Mouse (Mus musculus) layer of hippocampus, postnatal 10 days (tissue): ENCODE results near the gene Smim6. TPM values are rescaled to one million over a fixed set of nuclear protein-coding genes. Genes with fewer than 3 reads are reported as not detected.

ENCODE experiments used
- DNase-seq, 2 experiments: peaks; one replicate each; pipeline ENCODE4 v3.0.0; 2021; ENCODE audit warnings: low spot score in 2 of 2
- total RNA-seq, 2 experiments: library from RNA; stranded (reverse); gene quantifications; 2 replicates each; pipeline ENCODE4 v1.2.3; 2021

The Smim6 gene
- total RNA-seq, 2 experiments from 2014 or later = not detected

GRCm38 (mm10) chr11:115933108-115933746, 21.4 kb downstream of the Smim6 start, which contains the start of the genes Sap30bp and Recql5:
Sap30bp (plus strand) TSS chr11:115933282.
Recql5 (minus strand) TSS chr11:115933477.
- DNase-seq = peak; percentile 97 to 98

GRCm38 (mm10) chr11:115933747-115934110, 21.9 kb downstream of the Smim6 start:
- DNase-seq = no peak

- peak; percentile 73 to 75 for DNase-seq
Observed at GRCm38 (mm10) chr11:115939690-115940329, 28.0 kb downstream of the Smim6 start.

- no peak for DNase-seq
Observed at GRCm38 (mm10) chr11:115941980-115942379, 30.2 kb downstream of the Smim6 start.

GRCm38 (mm10) chr11:115945247-115945646, 33.4 kb downstream of the Smim6 start:
- DNase-seq = no peak

GRCm38 (mm10) chr11:115946221-115946828, 34.5 kb downstream of the Smim6 start:
- no peak for DNase-seq

- DNase-seq = no peak
Observed at GRCm38 (mm10) chr11:115948316-115948715, 36.5 kb downstream of the Smim6 start.

GRCm38 (mm10) chr11:115950719-115951118, 38.9 kb downstream of the Smim6 start:
- DNase-seq = no peak

GRCm38 (mm10) chr11:115954712-115955111, 42.9 kb downstream of the Smim6 start:
- no peak for DNase-seq

- no peak for DNase-seq
Observed at GRCm38 (mm10) chr11:115955195-115955858, 43.5 kb downstream of the Smim6 start.

- DNase-seq = no peak
Observed at GRCm38 (mm10) chr11:115956453-115956852, 44.6 kb downstream of the Smim6 start.

GRCm38 (mm10) chr11:115957971-115958370, 46.2 kb downstream of the Smim6 start:
- no peak for DNase-seq

GRCm38 (mm10) chr11:115959018-115959417, 47.2 kb downstream of the Smim6 start:
- DNase-seq = no peak

GRCm38 (mm10) chr11:115962651-115963412, 51.0 kb downstream of the Smim6 start:
- no peak for DNase-seq

Other genes with a start within 250 kb of the Smim6 start
- 100 to 1,000 TPM; 160 to 186 TPM for gene Grb2, start 203.4 kb upstream of the Smim6 start, total RNA-seq
- 10 to 100 TPM; 33.4 to 38.2 TPM for gene Tmem94, start 146.6 kb upstream of the Smim6 start, total RNA-seq
- gene Caskin2, start 98.4 kb upstream of the Smim6 start, total RNA-seq = 10 to 100 TPM; 20.5 to 21.6 TPM
- gene Tsen54, start 97.3 kb upstream of the Smim6 start, total RNA-seq = 10 to 100 TPM; 16.1 to 22.3 TPM
- gene Llgl2, start 88.0 kb upstream of the Smim6 start, total RNA-seq = 1 to 10 TPM in 1 of 2 experiments, under 1 TPM in 1; 0.73 to 1.0 TPM
- under 1 TPM; 0.04 to 0.21 TPM for gene Myo15b, start 53.6 kb upstream of the Smim6 start, total RNA-seq
- under 1 TPM; 0.85 to 0.98 TPM for gene Smim5, start 12.1 kb upstream of the Smim6 start, total RNA-seq
- gene Sap30bp, start 21.3 kb downstream of the Smim6 start, total RNA-seq = 10 to 100 TPM; 52.6 to 53.4 TPM
- gene Recql5, start 21.5 kb downstream of the Smim6 start, total RNA-seq = 10 to 100 TPM; 21.6 to 25.5 TPM
- 1 to 10 TPM in 1 of 2 experiments, under 1 TPM in 1; 0.85 to 1.3 TPM for gene Itgb4, start 62.7 kb downstream of the Smim6 start, total RNA-seq
- gene Galk1, start 100.7 kb downstream of the Smim6 start, total RNA-seq = 10 to 100 TPM; 20.5 to 24.7 TPM
- 100 to 1,000 TPM; 400 to 469 TPM for gene H3f3b, start 115.9 kb downstream of the Smim6 start, total RNA-seq
- gene Unk, start 118.3 kb downstream of the Smim6 start, total RNA-seq = 10 to 100 TPM; 23.9 to 28.1 TPM
- gene Unc13d, start 165.9 kb downstream of the Smim6 start, total RNA-seq = 1 to 10 TPM; 1.3 TPM
- 100 to 1,000 TPM; 199 to 238 TPM for gene Wbp2, start 175.0 kb downstream of the Smim6 start, total RNA-seq
- gene Trim47, start 215.2 kb downstream of the Smim6 start, total RNA-seq = 1 to 10 TPM; 6.4 to 7.2 TPM
- 1 to 10 TPM; 5.3 to 5.5 TPM for gene Trim65, start 219.1 kb downstream of the Smim6 start, total RNA-seq
- gene Mrpl38, start 226.9 kb downstream of the Smim6 start, total RNA-seq = 10 to 100 TPM; 55.6 to 64.8 TPM